Mouse (Mus musculus) limb, embryonic 11.5 days (tissue): Measurements from ENCODE around the gene Rpl18a. TPM values are rescaled to one million over a fixed set of nuclear protein-coding genes. Genes with fewer than 3 reads are reported as not detected.

Source experiments
- ATAC-seq: fragments of 200-750 bp; cut with Nextera tagmentation; 2 replicates; pipeline ENCODE4 v1.8.0; 2017; ENCODE audit warnings: low read depth; ENCODE audit not compliant: insufficient number of reproducible peaks, low FRiP score, low TSS enrichment
- DNase-seq: peaks from one replicate; pipeline ENCODE4 v3.0.0-alpha.2; 2015; ENCODE audit warnings: low spot score
- H3K27ac ChIP-seq: fragments of 300-500 bp; sonication (generic); replicated peaks from 2 replicates; pipeline ENCODE4 v1.5.1; 2014; ENCODE audit warnings: low read depth, mild to moderate bottlenecking, low read length
- H3K27me3 ChIP-seq: fragments of 300-500 bp; sonication (generic); 2 replicates; pipeline ENCODE4 v1.6.1; 2014; ENCODE audit warnings: mild to moderate bottlenecking, low read length, mixed read lengths; ENCODE audit not compliant: control insufficient read depth, insufficient read depth
- H3K36me3 ChIP-seq: fragments of 300-500 bp; sonication (generic); 2 replicates; pipeline ENCODE4 v1.6.1; 2014; ENCODE audit warnings: mild to moderate bottlenecking, low read length, moderate library complexity, mixed read lengths; ENCODE audit not compliant: control insufficient read depth, insufficient read depth
- H3K4me1 ChIP-seq: fragments of 300-500 bp; sonication (generic); 2 replicates; pipeline ENCODE4 v1.6.1; 2014; ENCODE audit warnings: low read length, mixed read lengths; ENCODE audit not compliant: control insufficient read depth, insufficient read depth
- H3K4me2 ChIP-seq: fragments of 300-500 bp; sonication (generic); 2 replicates; pipeline ENCODE4 v1.6.1; 2014; ENCODE audit warnings: low read depth, mild to moderate bottlenecking, moderate library complexity; ENCODE audit not compliant: severe bottlenecking
- H3K4me3 ChIP-seq: fragments of 300-500 bp; sonication (generic); 2 replicates; pipeline ENCODE4 v1.5.1; 2014; ENCODE audit warnings: low read depth, low read length
- H3K9ac ChIP-seq: fragments of 300-500 bp; sonication (generic); 2 replicates; pipeline ENCODE4 v1.6.1; 2014; ENCODE audit warnings: mild to moderate bottlenecking, low read length
- H3K9me3 ChIP-seq: fragments of 300-500 bp; sonication (generic); 2 replicates; pipeline ENCODE4 v1.6.1; 2016; ENCODE audit warnings: low read length; ENCODE audit not compliant: control insufficient read depth
- WGBS: fragments of 180-500 bp; shearing (Covaris S2); extraction: QIAGEN DNeasy Blood & Tissue Kit; methylation state at CpG from one replicate; pipeline ENCODE4 v1.1.7; 2014; 5-methylcytosine and 5-hydroxymethylcytosine counted together
- polyA plus RNA-seq: library from polyadenylated mRNA; unstranded; fragments of >200 nt; fragmentation: Nextera tagmentation; extraction: Ambion mirVana; gene quantifications from 2 replicates; pipeline ENCODE4 v1.2.1, GENCODE M21; 2014

Gene Rpl18a
- polyA plus RNA-seq, 1 experiment from 2014 or later = 3,846 TPM

GRCm38 (mm10) chr8:70926396-70926795 lies 29.2 kb upstream of the Rpl18a start:
- no peaks in the 10 kb centered on the region for H3K27me3 ChIP-seq
- ATAC-seq (no peak), DNase-seq (no peak)
- no peak overlapping the region for H3K4me2 ChIP-seq
- H3K27ac ChIP-seq = no peak overlapping the region
- WGBS = 87% methylated on average over 5 of the region's 5 CpGs
- peaks cover 2% of the 10 kb centered on the region; the same call in 1 of the 2 replicates for H3K36me3 ChIP-seq
- no peak overlapping the region for H3K4me3 ChIP-seq
- H3K4me1 ChIP-seq = no peaks in the 10 kb centered on the region
- no peak overlapping the region for H3K9ac ChIP-seq
- no peaks in the 10 kb centered on the region for H3K9me3 ChIP-seq

- 94% methylated on average over 4 of the region's 4 CpGs for WGBS
- DNase-seq (no peak), ATAC-seq (no peak)
- H3K36me3 ChIP-seq = peaks cover 6% of the 10 kb centered on the region
- no peaks in the 10 kb centered on the region for H3K27me3 ChIP-seq
- no peak overlapping the region for H3K9ac ChIP-seq
- no peak overlapping the region for H3K4me2 ChIP-seq
- no peaks in the 10 kb centered on the region for H3K4me1 ChIP-seq
- H3K4me3 ChIP-seq = no peak overlapping the region
- H3K27ac ChIP-seq = no peak overlapping the region
- H3K9me3 ChIP-seq = no peaks in the 10 kb centered on the region
These were observed 28.5 kb upstream of the Rpl18a start for GRCm38 (mm10) chr8:70925754-70926153.

- no peak overlapping the region for H3K4me3 ChIP-seq
- WGBS = 86% methylated on average over 4 of the region's 4 CpGs
- H3K4me2 ChIP-seq = no peak overlapping the region
- H3K27me3 ChIP-seq = no peaks in the 10 kb centered on the region
- no peaks in the 10 kb centered on the region for H3K4me1 ChIP-seq
- H3K36me3 ChIP-seq = peaks cover 6% of the 10 kb centered on the region
- no peak overlapping the region for H3K27ac ChIP-seq
- no peaks in the 10 kb centered on the region for H3K9me3 ChIP-seq
- DNase-seq (no peak), ATAC-seq (no peak)
- H3K9ac ChIP-seq = no peak overlapping the region
These were observed 26.9 kb upstream of the Rpl18a start for GRCm38 (mm10) chr8:70924151-70924550.

- H3K27me3 ChIP-seq = no peaks in the 10 kb centered on the region
- no peak overlapping the region for H3K4me2 ChIP-seq
- no peak for ATAC-seq
- no peak overlapping the region for H3K4me3 ChIP-seq
- no peak overlapping the region for H3K27ac ChIP-seq
- 89% methylated on average over 9 of the region's 9 CpGs for WGBS
- no peak overlapping the region for H3K9ac ChIP-seq
- H3K9me3 ChIP-seq = no peaks in the 10 kb centered on the region
- H3K36me3 ChIP-seq = peaks cover 24% of the 10 kb centered on the region
- DNase-seq = no peak
- no peaks in the 10 kb centered on the region for H3K4me1 ChIP-seq
These were observed 23.1 kb upstream of the Rpl18a start for GRCm38 (mm10) chr8:70920049-70920922.

- Histone ChIP-seq H3K27ac (no peak overlapping the region), H3K9ac (no peak overlapping the region), H3K9me3 (no peaks in the 10 kb centered on the region), H3K4me2 (no peak overlapping the region), H3K36me3 (peaks cover 50% of the 10 kb centered on the region), H3K4me1 (no peaks in the 10 kb centered on the region), H3K27me3 (no peaks in the 10 kb centered on the region), H3K4me3 (no peak overlapping the region)
- no peak for DNase-seq
- 95% methylated on average over 17 of the region's 17 CpGs for WGBS
- ATAC-seq = no peak
These were observed 17.5 kb upstream of the Rpl18a start for GRCm38 (mm10) chr8:70914704-70915103.

GRCm38 (mm10) chr8:70913523-70913922 lies 16.3 kb upstream of the Rpl18a start:
- WGBS = 93% methylated on average over 26 of the region's 26 CpGs
- no peak overlapping the region for H3K4me2 ChIP-seq
- no peak overlapping the region for H3K4me3 ChIP-seq

GRCm38 (mm10) chr8:70912955-70913354 lies 15.7 kb upstream of the Rpl18a start:
- Histone ChIP-seq H3K27ac (no peak overlapping the region), H3K9me3 (no peaks in the 10 kb centered on the region), H3K9ac (no peak overlapping the region), H3K4me3 (no peak overlapping the region), H3K4me1 (no peaks in the 10 kb centered on the region), H3K27me3 (no peaks in the 10 kb centered on the region), H3K4me2 (no peak overlapping the region), H3K36me3 (peaks cover 44% of the 10 kb centered on the region)
- no peak for ATAC-seq
- DNase-seq = no peak
- 91% methylated on average over 30 of the region's 30 CpGs for WGBS

More at GRCm38 (mm10) chr8:70913523-70913922, 16.3 kb upstream of the Rpl18a start:
- no peaks in the 10 kb centered on the region for H3K27me3 ChIP-seq
- H3K4me1 ChIP-seq = no peaks in the 10 kb centered on the region
- H3K27ac ChIP-seq = no peak overlapping the region
- no peak for ATAC-seq
- H3K9ac ChIP-seq = no peak overlapping the region
- peaks cover 46% of the 10 kb centered on the region for H3K36me3 ChIP-seq
- H3K9me3 ChIP-seq = no peaks in the 10 kb centered on the region
- no peak for DNase-seq

GRCm38 (mm10) chr8:70911596-70911995 lies 14.4 kb upstream of the Rpl18a start:
- H3K9me3 ChIP-seq = no peaks in the 10 kb centered on the region
- ATAC-seq = no peak
- no peak for DNase-seq
- peaks cover 5% of the 10 kb centered on the region for H3K4me1 ChIP-seq
- H3K9ac ChIP-seq = no peak overlapping the region
- 87% methylated on average over 5 of the region's 5 CpGs for WGBS
- no peak overlapping the region for H3K27ac ChIP-seq
- no peak overlapping the region for H3K4me2 ChIP-seq
- peaks cover 38% of the 10 kb centered on the region for H3K36me3 ChIP-seq
- no peaks in the 10 kb centered on the region for H3K27me3 ChIP-seq
- no peak overlapping the region for H3K4me3 ChIP-seq
